Mouse (Mus musculus): ENCODE results near the gene Stc2.

Gene Stc2

GRCm38 (mm10) chr11:31366421-31366820, 3.5 kb downstream of the Stc2 start:
- no peak for DNase-seq (ENCODE audit: low read depth in 1 of 2, low spot score in 2 of 2)

GRCm38 (mm10) chr11:31365981-31366380, 3.9 kb downstream of the Stc2 start:
- DNase-seq (ENCODE audit: low read depth in 1 of 2, low spot score in 2 of 2) = no peak

GRCm38 (mm10) chr11:31365280-31365679, 4.6 kb downstream of the Stc2 start:
- DNase-seq (ENCODE audit: low read depth in 1 of 2, low spot score in 2 of 2) = no peak

- DNase-seq (ENCODE audit: low read depth in 1 of 2, low spot score in 2 of 2) = no peak
These were observed 7.0 kb downstream of the Stc2 start for GRCm38 (mm10) chr11:31362856-31363255.

DNA sequence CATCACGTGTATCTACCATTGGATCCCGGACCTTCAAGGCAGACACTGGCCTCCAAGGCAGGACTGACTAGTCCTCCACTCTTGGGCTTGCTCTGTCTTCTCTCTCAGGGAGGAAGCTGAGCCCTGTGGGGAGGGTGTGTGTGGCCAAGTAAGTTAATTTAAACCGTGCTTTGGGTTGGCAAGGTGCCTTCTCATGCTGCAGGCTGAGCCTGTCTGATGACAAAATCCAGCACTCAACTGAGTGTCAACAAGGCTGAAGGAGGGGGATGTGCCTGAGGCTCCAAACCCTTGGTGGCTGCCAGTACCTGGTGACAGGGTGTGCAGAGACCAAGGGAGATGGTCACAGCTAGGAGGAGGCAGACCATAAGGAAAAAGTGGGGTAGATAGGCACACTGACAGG, 7.5 kb downstream of the Stc2 start:
- no peak for DNase-seq (ENCODE audit: low read depth in 1 of 2, low spot score in 2 of 2)

- DNase-seq (ENCODE audit: low read depth in 1 of 2, low spot score in 2 of 2) = no peak
These were observed 8.8 kb downstream of the Stc2 start for GRCm38 (mm10) chr11:31361047-31361446.

DNA sequence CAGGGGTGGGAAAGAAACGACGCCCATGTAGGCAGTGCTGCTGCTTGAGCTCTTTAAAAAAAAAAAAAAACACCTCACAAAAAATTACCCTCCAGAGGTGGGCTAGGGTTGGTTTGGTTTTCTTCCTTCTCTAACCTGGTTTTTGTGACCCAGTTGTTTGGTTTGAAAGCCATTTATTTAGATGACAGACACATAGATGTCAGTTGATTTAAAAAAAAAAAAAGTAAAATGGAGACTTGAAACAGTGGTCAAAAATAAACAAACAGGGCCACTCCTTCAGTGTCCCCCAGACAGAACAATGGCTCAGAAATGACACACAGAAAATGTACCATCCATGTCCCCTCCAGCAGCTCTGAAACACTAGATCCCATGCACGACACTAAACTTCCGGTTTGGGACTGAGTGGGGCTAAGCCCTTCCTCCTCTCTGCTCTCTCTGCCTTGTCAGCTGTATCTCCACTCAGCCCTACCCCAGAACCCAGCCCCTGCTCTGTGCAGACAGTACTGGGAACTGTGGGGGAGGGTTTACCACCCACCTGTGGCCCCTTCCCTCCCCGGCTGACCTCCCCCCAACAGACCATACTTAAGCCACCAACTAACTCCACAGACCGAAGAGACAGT, 10.5 kb downstream of the Stc2 start:
- DNase-seq (ENCODE audit: low read depth in 1 of 2, low spot score in 2 of 2) = no peak

- DNase-seq (ENCODE audit: low read depth in 1 of 2, low spot score in 2 of 2) = no peak
These were observed 11.4 kb downstream of the Stc2 start for GRCm38 (mm10) chr11:31358453-31358852.

DNA sequence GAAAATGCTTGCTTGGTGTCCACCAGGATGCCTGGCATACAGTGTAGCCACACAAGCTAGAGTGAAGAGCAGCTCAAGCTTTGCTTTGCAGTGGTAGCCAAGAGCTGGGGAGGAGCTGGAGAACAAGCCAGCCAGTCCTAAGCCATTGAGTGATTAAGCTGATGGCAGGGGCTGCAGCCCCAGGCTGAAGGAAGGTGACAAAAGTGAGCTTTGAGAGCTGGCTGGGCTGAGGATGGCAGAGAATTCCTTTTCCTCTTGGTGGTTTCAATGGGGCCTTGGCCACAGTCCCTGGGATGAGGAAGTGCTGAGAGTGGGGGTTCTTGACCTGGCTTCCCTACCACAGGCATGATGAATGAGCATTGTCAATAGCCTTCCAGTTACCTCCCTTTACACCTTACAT, 13.0 kb downstream of the Stc2 start:
- DNase-seq (ENCODE audit: low read depth in 1 of 2, low spot score in 2 of 2) = no peak

DNA sequence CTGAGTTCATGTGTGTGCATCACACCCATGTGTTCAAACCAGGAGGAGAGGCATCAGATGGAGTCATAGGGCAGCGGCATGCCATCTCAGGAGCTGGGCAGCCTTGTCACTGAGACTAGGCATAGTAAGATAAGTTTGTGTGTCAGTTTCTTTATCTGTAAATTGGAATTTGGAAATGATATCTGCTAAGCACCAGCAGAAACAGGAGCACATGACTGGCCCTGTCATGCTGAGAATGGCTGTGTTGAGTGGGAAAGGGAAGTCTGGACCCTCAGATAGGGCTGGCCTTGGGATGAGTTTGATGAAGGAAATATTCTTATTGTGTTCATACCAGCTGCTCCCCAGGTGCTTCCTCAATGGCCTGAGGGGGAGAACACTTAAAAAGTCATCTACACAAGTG, 14.1 kb downstream of the Stc2 start:
- DNase-seq (ENCODE audit: low read depth in 1 of 2, low spot score in 2 of 2) = no peak

DNA sequence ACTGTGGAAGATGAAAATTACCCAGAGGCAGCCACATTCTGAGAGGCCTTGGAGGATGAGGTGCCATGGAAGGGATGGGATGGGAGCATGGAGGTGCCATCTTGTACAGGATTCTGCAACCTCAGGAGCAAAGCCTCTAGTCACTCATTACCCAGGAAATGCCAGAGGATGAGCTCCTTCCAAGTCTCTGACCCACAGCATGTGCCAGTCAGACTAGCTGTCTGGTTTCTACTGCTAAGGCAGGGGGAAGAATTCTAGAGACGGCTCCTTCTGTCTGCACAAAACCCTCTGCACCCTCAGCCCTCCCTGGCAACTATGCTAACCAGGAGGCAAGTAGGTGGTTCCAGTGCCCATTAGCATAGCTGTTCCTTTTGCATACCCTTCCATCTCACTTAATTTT, 15.4 kb downstream of the Stc2 start:
- DNase-seq (ENCODE audit: low read depth in 1 of 2, low spot score in 2 of 2) = no peak

All from monocyte, adult 2 months (primary cell).